Mouse (Mus musculus): ENCODE measurements at regions not wholly inside any gene's neighbourhood (a gene's known extent, or its start where the extent isn't known, plus 50 kb on each side); places are given as distances from the start of the nearest gene placed in this dataset.

- no peak for TF ChIP-seq GATA1 (IDR thresholded peaks at IDR 0.05; ENCODE audit: low read length)
- TF ChIP-seq TAL1 (IDR thresholded peaks at IDR 0.05; ENCODE audit: low read length), result no peak
These were observed 202.8 kb upstream of the Rpl38 start for GRCm38 (mm10) chr11:114465486-114465885.
